8 mouse cellular contexts compared by ENCODE assay signal in the genomic region with DNA sequence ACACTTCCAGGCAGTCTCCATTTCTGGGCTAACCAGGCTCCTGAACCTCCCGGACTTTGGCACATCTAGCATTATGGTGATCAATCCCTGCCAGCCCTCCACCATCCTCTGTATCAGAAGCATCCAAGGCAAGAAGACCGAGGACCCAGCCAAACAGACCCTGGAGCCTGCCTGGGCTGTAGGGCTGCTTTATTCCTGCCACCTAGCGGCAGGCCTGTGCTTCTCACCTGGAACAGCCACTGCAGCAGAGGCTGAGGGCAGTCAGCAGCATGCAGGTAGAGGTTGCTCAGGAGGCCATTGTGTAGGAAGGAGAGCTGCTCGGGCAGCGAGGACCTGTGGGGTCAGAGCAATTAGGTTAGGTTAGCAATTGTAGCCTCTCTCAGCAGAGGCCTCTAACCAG. TPM values are rescaled to one million over a fixed set of nuclear protein-coding genes. Genes with fewer than 3 reads are reported as not detected.
DNase-seq lines count a peak whose midpoint lies in the region; ATAC-seq and TF ChIP-seq lines count a peak whose summit lies in the region.
"Had no signal": no experiment of that assay in that cellular context is flagged by ENCODE, and none has a peak within 500 bp of the region (broad histone marks: within the 10 kb centered on the region; RNA-seq: fewer than 3 reads in every experiment).

No protein-coding gene starts in this region.

- no peak for TF ChIP-seq POLR2A in cortical plate, adult 2 months (IDR thresholded peaks at IDR 0.05; ENCODE audit: extremely low read depth, insufficient read depth, low read length)
- no peak for TF ChIP-seq POLR2A in spleen, adult 2 months (IDR thresholded peaks at IDR 0.05; ENCODE audit: low read depth, low read length)

- H3K4me1 ChIP-seq in cortical plate, adult 2 months (ENCODE audit: control insufficient read depth, insufficient read depth, low read length), result no peaks in the 10 kb centered on the region
- peaks cover 26% of the 10 kb centered on the region for H3K4me1 ChIP-seq in intestine, embryonic 14.5 days (replicated peaks; ENCODE audit: control insufficient read depth, insufficient read depth, low read length)
- H3K4me1 ChIP-seq in midbrain, embryonic 13.5 days (replicated peaks), result no peaks in the 10 kb centered on the region
- no peaks in the 10 kb centered on the region for H3K4me1 ChIP-seq in spleen, adult 2 months (ENCODE audit: control insufficient read depth, insufficient read depth, insufficient read length)

- intact Hi-C loops in gastrocnemius, postnatal 36 days (cut with DNase I), result loop anchor here (1.0 kb wide), 1 partner anchor 88 kb away; the partner anchor contains the start of gene Ankrd39
- intact Hi-C loops in left cerebral cortex, postnatal 36 days (cut with DNase I), result loop anchor here (1.0 to 2.0 kb wide), 2 partner anchors 78 to 88 kb away; partner anchors contain the start of gene Ankrd39

- TF ChIP-seq CTCF in cortical plate, adult 2 months (IDR thresholded peaks at IDR 0.05; ENCODE audit: extremely low read depth, insufficient read depth, low read length), result peak; percentile 77
- TF ChIP-seq CTCF in spleen, adult 2 months (IDR thresholded peaks at IDR 0.05; ENCODE audit: extremely low read depth, insufficient read depth, insufficient read length, insufficient replicate concordance), result peak; percentile 74; the same call in 1 of the 2 replicates

- H3K27me3 ChIP-seq in intestine, embryonic 14.5 days (replicated peaks; ENCODE audit: control insufficient read depth, insufficient read depth, low read length), result no peaks in the 10 kb centered on the region
- H3K27me3 ChIP-seq in midbrain, embryonic 13.5 days, result no peaks in the 10 kb centered on the region
- H3K27me3 ChIP-seq in spleen, adult 2 months (ENCODE audit: control insufficient read depth, insufficient read depth, low read length), result no peaks in the 10 kb centered on the region

- H3K9me3 ChIP-seq in intestine, embryonic 14.5 days (ENCODE audit: control insufficient read depth, low read length), result no peaks in the 10 kb centered on the region
- H3K9me3 ChIP-seq in midbrain, embryonic 13.5 days, result no peaks in the 10 kb centered on the region

- ATAC-seq in intestine, embryonic 14.5 days (replicated peaks; ENCODE audit: low FRiP score, low TSS enrichment, low read depth), result peak; percentile 75; the same call in 1 of the 2 replicates
- ATAC-seq in midbrain, embryonic 13.5 days, result peak; percentile 91

- H3K4me2 ChIP-seq in intestine, embryonic 14.5 days (ENCODE audit: low read length), result no peak overlapping the region
- no peak overlapping the region for H3K4me2 ChIP-seq in midbrain, embryonic 13.5 days (replicated peaks)

- 27% methylated on average over 5 of the region's 5 CpGs for WGBS in intestine, embryonic 14.5 days
- 21% methylated on average over 5 of the region's 5 CpGs for WGBS in midbrain, embryonic 13.5 days
- WGBS in spleen, adult 2 months, result 43% methylated on average over 5 of the region's 5 CpGs

- H3K9ac ChIP-seq in intestine, embryonic 14.5 days (ENCODE audit: low read length), result no peak overlapping the region
- H3K9ac ChIP-seq in midbrain, embryonic 13.5 days (replicated peaks), result no peak overlapping the region

- H3K4me3 ChIP-seq in cortical plate, adult 2 months (ENCODE audit: insufficient read depth, low read length), result no peak overlapping the region
- H3K4me3 ChIP-seq in intestine, embryonic 14.5 days (ENCODE audit: low read depth, low read length), result no peak overlapping the region
- H3K4me3 ChIP-seq in midbrain, embryonic 13.5 days (replicated peaks), result no peak overlapping the region
- no peak overlapping the region for H3K4me3 ChIP-seq in spleen, adult 2 months (ENCODE audit: extremely low read depth, insufficient read depth, insufficient read length)

- peak; percentile 65 for DNase-seq in adipocyte (ENCODE audit: low spot score)
- DNase-seq in gastrocnemius, postnatal 36 days, result peak; percentile 54 to 55
- peak; percentile 78 for DNase-seq in intestine, embryonic 14.5 days (ENCODE audit: low spot score)
- DNase-seq in left cerebral cortex, postnatal 36 days (ENCODE audit: low spot score in 2 of 2), result peak; percentile 50 to 60
- peak in 1 of 2 experiments; percentile 50 for DNase-seq in spleen, adult 2 months (ENCODE audit: low read depth in 1 of 2, low spot score in 2 of 2)

- no peaks in the 10 kb centered on the region for H3K36me3 ChIP-seq in intestine, embryonic 14.5 days (ENCODE audit: control insufficient read depth, insufficient read depth, low read length)
- H3K36me3 ChIP-seq in midbrain, embryonic 13.5 days, result no peaks in the 10 kb centered on the region
- H3K36me3 ChIP-seq in spleen, adult 2 months (ENCODE audit: control insufficient read depth, insufficient read depth, low read length), result no peaks in the 10 kb centered on the region

- H3K27ac ChIP-seq in cortical plate, adult 2 months (ENCODE audit: insufficient read depth, low read length), result no peak overlapping the region
- no peak overlapping the region for H3K27ac ChIP-seq in intestine, embryonic 14.5 days (ENCODE audit: low read depth)
- no peak overlapping the region for H3K27ac ChIP-seq in midbrain, embryonic 13.5 days
- no peak overlapping the region for H3K27ac ChIP-seq in spleen, adult 2 months (ENCODE audit: insufficient read depth, low read length)
- H3K27ac ChIP-seq: macrophage had no signal

RNA-seq across cellular contexts. Expression of gene Fam178b, which starts 48.0 kb away (rescaled TPM):
- 0.89 and 1.3 TPM in 2 replicates for polyA plus RNA-seq in cortical plate, adult 2 months (2012; rRNA removed)
- 1 to 10 TPM in 1 of 2 experiments, not detected in 1; 1.2 TPM for total RNA-seq in gastrocnemius, postnatal 36 days (2021)
- polyA plus RNA-seq in intestine, embryonic 14.5 days (2014; fragmentation: Nextera tagmentation; extraction: Ambion mirVana), result 0.39 and 0.55 TPM in 2 replicates
- total RNA-seq in left cerebral cortex, postnatal 36 days (2021), result not detected
- polyA plus RNA-seq in midbrain, embryonic 13.5 days (2015; fragmentation: Nextera tagmentation; extraction: Ambion mirVana), result not detected in 2 replicates
- polyA plus RNA-seq in spleen, adult 2 months (2012; rRNA removed), result 0.87 and 1.1 TPM in 2 replicates
- polyA plus RNA-seq: macrophage had no signal

RNA-seq across cellular contexts. Expression of gene Cox5b, which starts 56.3 kb away (rescaled TPM):
- polyA plus RNA-seq in cortical plate, adult 2 months (2012; rRNA removed), result 654 and 745 TPM in 2 replicates
- 1,000 to 10,000 TPM; 1,244 to 1,300 TPM for total RNA-seq in gastrocnemius, postnatal 36 days (2021)
- polyA plus RNA-seq in intestine, embryonic 14.5 days (2014; fragmentation: Nextera tagmentation; extraction: Ambion mirVana), result 736 and 800 TPM in 2 replicates
- total RNA-seq in left cerebral cortex, postnatal 36 days (2021), result 100 to 1,000 TPM; 579 to 668 TPM
- polyA plus RNA-seq in midbrain, embryonic 13.5 days (2015; fragmentation: Nextera tagmentation; extraction: Ambion mirVana), result 576 and 579 TPM in 2 replicates
- polyA plus RNA-seq in spleen, adult 2 months (2012; rRNA removed), result 160 and 241 TPM in 2 replicates
